Mouse (Mus musculus) neutrophil, adult 5-6 weeks (primary cell): ENCODE data around the gene Zfp706. TPM values are rescaled to one million over a fixed set of nuclear protein-coding genes. Genes with fewer than 3 reads are reported as not detected.

Experiments used
- ATAC-seq: fragments of 151-379, 151-347 bp; 2 replicates; pipeline ENCODE4 v1.8.0; 2017; ENCODE audit warnings: mild to moderate bottlenecking, moderate TSS enrichment; ENCODE audit not compliant: insufficient number of reproducible peaks, poor library complexity, low FRiP score, severe bottlenecking; ENCODE audit errors: extremely low read depth
- total RNA-seq: library from RNA; stranded (forward); fragments of 200-1000 nt; gene quantifications from 2 replicates; pipeline ENCODE4 v1.2.3, GENCODE M21; 2017

The Zfp706 gene
- total RNA-seq = 68.0 and 85.9 TPM in 2 replicates

GRCm38 (mm10) chr15:37007233-37007958 is at the start of gene Zfp706:
TSS of gene Zfp706 (minus strand) at chr15:37007773.
- peak; percentile 96 for ATAC-seq

DNA sequence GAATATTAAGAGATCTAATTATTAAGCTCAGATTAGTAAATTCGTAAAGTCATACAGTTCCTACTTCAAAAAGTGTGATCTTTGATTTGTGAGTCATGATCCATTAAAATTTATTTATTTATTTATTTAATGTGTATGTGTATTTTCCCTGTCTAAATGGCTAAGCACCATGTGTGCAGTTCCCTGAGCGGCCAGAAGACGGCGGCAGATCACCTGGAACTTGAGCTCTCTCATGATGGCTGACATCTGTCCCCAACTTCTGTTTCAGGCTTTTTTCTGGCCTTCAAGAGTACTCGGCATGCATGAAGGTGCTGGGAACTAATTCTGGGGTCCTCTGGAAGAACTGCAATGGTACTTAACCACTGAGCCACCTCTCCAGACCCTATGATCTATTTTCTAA is 47.0 kb upstream of the Zfp706 start:
- ATAC-seq = no peak

DNA sequence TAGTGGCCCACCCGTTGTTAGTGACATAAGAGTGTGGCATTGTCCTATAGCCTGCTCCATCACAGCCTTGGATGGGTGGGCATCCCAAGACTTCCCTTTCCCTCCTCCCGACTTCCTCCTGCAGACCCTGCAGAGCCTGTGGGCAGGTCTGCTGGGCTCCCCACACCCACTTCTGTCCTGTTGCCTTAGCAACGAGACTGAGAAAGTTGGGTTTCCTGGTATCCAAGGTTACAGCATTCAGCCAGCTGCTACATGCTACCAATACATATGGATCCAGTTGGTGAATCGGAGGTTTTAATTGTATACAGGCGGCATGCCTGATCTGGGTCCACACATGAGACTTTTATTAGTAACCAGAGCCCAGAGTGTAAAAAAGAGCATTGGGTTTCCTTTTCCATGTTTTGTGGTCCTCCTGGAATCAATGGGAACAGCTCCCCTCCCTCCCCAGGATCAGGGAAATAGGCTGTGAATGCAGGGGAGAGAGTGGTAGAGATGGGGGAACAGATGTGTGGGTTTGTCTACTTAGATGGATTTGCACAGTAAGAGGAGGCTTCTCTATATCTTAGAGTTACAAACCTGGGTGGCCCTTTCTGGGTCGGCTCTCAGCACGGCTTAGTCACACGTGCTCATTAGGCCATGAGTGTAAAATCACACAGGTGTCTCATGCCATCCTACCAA is 45.7 kb upstream of the Zfp706 start:
- ATAC-seq = no peak

DNA sequence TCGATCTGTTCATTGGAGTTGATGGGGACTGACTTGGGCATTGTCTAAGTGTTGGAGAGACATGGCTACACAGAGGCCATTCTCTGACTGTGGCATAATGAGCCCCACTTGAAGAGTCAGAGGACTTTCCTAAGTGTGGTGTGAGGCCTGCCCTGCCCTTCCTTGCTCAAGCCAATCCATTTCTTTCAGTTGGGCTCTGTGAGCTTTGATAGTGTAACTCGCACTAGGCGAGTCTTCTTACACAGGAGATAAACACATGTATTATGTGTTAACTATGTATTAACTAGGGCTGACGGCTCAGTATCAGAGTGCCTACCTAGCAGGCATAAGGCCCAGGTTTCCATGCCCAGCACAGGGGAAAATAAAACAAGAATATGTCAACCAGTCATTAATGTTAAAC is 39.8 kb upstream of the Zfp706 start:
- no peak for ATAC-seq

- no peak for ATAC-seq
Measured at GRCm38 (mm10) chr15:37046586-37046985, 39.0 kb upstream of the Zfp706 start.

DNA sequence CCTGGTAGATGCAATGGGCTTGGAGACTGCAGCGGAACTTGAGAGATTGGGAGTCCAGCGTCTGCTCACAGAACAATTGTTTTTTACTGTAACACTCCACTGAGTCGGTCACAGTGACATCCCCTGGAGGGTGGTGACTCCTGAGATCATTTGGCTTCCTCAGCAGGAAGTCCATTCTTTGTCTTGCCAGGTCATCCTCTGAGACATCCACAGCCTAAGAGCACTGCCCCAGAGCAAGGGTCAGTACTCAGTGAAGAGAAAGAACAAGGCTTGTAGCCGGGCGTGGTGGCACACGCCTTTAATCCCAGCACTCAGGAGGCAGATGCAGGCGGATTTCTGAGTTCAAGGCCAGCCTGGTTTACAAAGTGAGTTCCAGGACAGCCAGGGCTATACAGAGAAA is 38.6 kb upstream of the Zfp706 start:
- no peak for ATAC-seq

- ATAC-seq = no peak
Measured at GRCm38 (mm10) chr15:37045456-37045855, 37.9 kb upstream of the Zfp706 start.

DNA sequence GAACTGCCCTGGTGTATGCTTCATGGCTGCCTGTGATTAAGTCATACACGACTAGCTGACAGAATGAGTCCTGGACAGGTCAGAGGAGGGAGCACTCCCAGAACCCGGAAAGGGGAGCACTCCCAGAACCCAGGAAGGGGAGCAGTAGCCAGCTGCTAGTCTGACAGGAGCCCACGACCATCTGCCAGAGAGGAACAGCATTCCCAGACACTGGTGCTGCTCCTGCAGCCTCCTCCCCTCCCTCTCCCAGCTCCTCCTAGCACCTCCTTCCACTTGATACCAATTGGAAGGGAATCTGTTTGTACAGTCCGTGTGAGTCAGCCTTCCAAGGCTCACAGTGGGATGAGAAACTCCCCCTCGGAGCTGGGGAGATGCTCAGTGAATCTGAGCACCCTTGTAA is 35.0 kb upstream of the Zfp706 start:
- ATAC-seq = no peak

GRCm38 (mm10) chr15:37041214-37041613 is 33.6 kb upstream of the Zfp706 start:
- no peak for ATAC-seq

- ATAC-seq = no peak
Measured at GRCm38 (mm10) chr15:37038666-37039065, 31.1 kb upstream of the Zfp706 start.

DNA sequence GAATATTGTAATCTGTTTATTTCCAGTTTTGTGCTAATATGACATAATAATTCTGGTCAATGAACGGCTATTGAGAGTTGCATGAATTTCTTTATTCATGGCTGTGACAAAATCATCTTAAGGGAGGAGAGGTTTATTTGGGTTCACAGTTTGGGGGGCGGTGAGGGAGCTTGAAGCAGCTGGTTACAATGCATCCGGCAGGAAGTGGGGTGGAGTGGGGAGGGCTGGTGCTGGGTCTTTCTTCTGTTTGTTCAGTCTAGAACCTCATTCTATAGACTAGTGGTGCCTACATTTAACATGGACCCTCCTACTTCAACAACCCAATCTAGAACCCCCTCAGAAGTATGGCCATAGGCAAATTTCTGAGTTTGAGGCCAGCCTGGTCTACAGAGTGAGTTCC is 30.1 kb upstream of the Zfp706 start:
- no peak for ATAC-seq

- ATAC-seq = no peak
Measured at GRCm38 (mm10) chr15:37036481-37037156, 29.0 kb upstream of the Zfp706 start.

DNA sequence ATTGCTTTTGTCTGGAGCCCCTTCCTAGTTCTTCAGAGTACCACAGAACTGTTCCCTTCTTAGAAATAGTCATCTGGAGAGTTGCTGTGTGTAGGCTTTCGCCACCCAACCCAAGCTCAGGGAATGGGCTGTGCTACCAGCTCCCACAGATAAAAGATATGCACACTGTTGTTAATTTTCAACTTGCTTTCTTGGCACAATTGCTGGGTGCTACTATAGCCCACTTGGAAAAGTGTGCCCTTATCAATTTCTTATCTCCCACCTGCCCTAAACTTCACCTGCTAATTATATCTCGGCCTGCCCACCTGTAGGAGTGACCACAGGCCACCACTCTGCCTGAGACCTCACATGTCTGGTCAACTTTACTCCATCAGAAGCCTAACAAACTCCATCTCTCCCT is 26.6 kb upstream of the Zfp706 start:
- no peak for ATAC-seq

DNA sequence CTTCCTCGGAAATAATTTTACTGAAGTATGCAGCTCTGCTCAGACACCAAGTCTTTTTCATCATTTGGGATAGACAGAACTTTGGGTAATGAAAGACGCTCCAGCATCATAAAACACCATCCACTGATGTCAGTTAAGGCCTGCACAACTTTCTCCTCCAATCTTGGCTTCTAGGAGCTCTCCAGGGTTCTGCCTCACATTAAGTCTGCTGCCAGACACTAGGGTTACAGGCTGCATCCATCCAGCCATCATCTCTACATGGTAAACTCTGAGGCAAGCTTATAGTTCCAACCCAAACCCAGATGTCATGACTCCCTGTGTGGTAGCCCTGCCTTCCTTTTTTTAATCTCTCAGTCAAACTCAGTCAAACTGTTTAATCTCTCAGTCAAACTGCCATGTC is 25.9 kb upstream of the Zfp706 start:
- no peak for ATAC-seq

DNA sequence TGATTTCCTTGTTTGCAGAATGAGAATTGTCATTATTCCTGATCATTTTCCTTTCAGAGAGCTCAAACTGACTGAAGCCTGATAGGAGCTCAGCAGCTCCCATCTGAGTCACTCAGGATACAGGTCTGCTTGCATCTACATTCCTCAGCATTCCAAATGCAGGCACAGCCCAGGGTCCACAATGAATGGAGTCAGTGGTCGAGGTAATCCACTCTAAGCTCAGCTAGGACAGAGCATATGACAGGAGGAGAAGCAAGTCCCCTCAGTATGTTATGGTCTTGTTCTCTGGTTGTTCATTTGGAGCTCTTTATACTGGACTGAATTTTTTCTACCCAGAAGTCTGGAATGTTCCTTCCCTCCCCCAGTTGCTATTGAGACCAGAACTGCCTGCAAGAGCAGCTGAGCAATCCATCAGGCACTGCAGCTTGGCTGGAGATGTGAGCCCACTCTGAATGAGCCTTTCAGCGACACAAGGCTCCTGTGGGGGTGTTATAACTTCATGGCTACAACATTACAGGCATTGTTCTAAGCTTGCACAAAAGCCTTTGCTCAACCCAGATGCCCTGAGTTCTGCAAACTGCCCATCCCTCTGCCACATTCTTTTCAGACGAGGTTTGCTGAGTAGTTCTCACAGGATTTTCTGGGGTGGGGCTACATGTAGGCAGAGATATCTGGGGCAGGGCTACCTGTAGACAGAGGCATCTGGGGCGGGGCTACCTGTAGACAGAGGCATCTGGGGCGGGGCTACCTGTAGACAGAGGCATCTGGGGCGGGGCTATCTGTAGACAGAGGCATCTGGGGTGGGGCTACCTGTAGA is 24.0 kb upstream of the Zfp706 start:
- no peak for ATAC-seq

- no peak for ATAC-seq
Measured at GRCm38 (mm10) chr15:37030929-37031328, 23.4 kb upstream of the Zfp706 start.

- ATAC-seq = no peak
Measured at GRCm38 (mm10) chr15:37027956-37028355, 20.4 kb upstream of the Zfp706 start.

- ATAC-seq = no peak
Measured at GRCm38 (mm10) chr15:37026458-37026857, 18.9 kb upstream of the Zfp706 start.

DNA sequence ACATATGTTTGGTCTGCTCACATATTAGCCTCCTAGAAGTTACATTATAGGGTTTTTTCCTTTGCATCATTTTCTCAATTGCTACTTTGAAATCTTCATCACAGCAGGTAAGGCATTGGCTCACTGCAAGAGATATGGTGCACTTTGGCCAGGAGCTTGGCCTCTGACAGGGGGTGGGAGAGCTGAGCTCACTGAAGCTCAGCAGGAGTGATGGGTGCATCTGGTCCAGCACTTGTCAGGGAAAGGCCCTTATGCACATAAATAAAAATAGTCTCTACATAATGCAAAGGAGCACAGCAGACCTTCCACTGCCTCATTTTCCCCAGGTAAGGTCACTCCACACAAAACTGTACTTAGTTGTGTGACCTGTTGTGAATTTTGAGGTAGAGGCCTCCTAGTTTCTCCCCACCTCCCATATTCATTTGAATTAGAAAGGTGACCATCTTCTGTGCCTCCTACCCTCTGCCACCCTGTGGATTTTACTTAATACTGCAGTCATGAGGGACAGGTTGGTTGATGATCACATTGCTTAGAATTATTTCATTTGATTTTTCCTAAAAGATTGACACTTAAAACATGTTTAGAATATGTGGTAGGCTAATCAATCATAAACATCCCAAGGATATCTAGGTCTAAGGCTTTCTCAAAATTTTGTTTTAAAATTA is 13.1 kb upstream of the Zfp706 start:
- peak; percentile 64; the same call in 1 of the 2 replicates for ATAC-seq
